Mouse (Mus musculus): ENCODE results near the gene 1700008O03Rik.
A peak's percentile ranks its signal among the peaks of the same experiment; 100 is the strongest.

1700008O03Rik gene

DNA sequence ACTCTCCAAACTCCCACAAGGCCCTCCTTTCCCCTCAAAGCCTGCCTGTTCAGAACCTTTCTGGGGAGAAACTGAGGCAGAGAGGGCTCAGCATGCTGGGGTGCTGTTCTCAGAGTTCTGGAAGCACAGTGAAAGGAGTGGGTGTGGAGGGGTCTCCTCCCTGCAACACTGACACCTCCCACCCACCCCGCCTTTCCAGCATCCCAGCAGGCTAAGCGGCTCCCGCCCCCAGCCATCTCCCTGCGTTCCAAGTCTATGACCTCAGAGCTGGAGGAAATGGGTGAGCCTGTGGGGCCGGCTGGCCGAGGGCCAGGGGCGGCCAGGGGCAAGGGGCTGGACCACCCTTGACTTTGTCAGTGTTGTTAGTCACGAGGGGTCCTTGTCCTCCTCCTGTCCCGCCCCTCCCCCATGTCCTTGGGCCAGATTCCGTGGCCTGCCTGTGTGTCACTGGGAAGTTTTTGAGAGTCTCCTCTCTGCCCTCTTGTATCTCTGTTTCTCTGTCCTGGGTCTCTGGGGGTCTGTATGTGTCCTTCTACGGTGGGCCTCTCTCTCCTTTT, 42.1 kb downstream of the 1700008O03Rik start:
- no peak for DNase-seq

DNA sequence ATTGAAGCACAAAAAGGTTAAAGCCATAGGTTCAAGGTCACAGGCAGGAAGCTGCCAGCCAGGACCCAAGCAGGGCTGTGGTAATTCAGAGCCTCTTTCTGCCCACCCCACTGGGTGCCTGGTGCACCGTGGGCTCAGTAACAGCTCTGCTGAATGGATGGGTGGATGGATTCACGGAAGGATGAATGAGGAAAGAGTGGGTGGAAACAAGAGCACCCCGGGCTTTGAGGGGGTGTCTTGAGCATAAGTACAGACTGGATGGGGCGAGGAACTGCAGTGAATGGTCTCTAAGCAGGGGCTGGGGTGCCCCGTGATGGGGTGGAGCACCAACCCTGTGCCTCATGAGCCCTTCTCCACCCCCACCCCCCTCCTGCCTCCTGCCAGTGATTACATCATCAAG, 43.9 kb downstream of the 1700008O03Rik start:
- DNase-seq: no peak

DNA sequence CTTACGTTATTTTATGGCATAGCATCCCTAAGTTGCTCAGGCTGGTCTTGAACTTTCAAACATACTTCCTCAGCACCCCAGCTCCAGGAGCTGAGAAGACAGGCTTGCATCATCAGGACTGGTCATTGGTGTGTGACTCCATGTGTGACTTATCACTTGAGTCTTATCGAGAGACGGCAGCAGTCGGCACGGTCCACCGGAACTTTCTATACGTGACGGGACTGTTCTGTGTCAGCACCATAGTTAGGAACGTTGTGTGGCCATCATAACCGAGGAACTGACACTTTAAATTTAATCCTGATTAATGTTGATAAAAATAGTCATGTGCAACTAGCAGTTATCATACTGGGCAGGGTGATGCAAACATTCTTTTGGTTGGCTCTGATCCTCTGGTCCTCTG, 44.5 kb downstream of the 1700008O03Rik start:
- DNase-seq: no peak

DNA sequence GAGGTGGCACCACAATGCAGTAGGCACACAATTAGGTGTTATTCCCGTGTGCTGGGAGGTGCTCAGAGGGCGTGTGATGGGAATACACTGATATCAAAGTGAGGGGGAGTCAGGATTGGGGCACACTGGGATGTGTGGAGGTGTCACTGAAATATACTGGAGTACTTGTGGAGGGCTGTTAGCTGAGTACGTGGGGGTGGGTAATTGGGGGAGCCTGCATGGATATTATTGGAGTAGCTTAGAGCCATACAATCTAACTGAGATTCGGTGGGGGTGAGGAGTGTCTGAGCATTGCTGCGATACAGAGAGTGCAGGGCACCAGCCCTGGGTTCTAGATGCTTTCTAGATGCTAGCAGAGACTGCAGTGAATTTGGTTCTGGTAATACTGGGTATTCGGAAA, 45.4 kb downstream of the 1700008O03Rik start:
- no peak for DNase-seq

DNA sequence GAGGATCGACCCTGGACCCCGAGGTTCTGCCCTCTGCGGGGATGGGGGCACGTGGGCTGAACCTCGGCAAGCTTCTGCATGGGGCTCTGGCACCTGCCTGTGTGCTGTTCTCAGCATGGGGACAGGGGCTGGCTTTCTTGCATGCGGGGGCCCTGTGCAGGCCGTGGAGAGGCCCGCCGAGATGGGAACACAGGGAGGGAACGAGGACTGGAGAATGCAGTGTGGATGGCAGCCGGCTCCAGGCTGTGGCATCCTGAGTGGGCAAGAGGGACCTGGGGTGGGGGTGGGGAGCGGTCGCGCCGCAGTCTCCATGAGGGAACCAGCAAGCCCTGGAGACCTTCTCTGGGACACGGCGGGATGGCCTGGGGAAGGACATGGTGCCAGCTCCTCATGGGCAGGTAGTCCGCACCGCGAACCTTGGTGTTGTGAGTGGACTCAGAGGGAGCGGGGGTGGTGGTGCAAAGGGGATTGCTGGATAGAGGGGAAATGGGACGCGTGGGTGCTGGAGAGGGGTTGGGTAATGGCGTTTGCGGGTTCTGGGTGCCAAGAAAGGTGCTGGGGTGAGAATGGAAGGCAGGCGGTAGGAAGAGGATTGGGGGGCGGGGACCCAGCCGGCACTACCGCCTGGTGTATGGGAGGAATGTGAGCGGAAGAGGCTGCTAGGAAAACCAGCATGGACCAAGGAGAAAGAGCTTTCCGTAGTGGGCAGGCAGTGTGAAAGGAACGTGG, 48.3 kb downstream of the 1700008O03Rik start:
- DNase-seq: no peak

DNA sequence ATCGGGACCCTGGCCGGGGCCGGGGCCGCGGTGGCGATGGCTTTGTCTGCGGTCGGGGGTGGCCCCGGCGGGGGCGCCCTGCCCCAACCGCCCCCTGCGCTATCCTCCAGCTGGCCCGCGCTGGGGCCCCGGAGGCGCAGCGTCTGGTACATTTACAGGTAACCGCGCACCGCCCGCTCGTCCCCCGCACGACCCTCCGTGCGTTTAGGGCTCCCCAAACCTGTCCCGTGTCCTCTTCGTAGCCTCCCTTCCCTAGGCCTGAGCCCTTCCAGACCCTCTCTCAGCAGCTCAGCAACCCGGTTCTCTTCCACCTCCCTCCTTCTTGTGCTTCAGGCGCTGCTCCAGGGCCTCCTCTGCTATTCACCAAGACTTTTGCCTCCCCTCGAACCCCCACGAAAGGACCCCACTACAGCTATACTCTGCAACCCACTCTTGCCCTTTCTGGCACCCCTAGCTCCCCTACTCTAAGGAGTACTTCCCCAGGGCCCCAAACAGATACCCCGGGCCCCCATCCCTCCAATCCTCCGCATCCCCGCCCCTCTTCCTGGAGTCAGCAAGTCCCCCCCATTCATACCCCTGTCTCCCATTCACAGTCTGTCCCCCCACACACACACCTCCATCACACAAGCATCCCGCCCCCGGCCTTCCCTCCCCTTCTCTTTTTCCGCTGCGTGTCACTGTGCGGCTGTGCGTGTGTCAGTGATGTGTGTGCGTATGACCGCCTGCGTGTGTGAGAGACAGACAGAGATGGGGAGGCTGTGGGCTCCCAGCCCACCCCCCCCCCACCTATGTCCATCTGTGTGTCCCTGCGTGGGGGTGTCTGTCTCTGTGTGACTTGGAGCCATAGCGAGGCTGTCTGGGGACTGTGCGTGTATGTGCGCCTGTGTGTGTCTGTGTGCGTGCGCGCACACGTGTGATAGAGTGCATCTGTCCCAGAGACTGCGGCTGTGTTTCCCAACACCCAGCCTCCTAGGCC, 49.3 kb downstream of the 1700008O03Rik start:
- DNase-seq: no peak

DNA sequence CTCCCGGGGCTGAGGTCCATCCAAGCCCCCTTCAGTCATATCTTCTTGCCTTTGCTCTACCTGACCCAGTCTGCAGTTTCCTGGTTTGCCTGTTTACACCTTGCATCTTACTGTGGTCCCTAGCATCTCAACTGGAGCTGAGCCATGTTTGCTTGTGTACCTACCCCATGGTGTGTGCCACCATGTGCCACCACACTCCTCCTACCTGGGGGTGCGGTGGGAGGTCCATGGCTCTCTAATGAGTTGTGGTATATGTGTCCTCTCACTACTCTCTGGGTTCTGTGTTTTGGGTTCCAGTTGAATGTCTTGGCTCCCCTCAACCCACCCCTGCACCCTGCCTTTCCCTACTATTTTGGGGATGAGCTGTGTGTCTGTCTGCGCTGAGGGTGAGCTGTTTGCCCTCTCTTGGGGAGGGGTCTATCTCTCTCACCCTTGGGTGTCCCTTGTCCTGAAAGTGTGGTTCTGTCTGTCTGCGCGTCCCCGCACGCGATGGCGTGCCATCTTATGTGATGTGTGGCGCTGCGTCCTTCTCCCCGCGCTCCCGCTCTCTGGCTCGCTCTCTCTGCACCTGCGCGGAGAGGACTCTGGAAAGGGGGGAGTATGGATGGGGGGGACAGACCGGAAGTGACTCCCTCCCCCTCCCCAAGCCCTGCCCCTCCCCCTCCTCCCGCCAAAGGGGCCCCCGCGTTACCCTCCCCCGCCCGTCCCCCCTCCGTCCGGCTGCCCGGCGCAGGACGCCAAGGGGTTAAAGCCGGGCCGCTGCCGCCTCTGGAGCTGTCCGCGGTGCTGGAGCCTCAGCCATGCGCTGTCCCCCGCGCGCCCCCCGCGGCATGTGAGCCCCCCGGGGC, 50.4 kb downstream of the 1700008O03Rik start:
- no peak for DNase-seq

DNA sequence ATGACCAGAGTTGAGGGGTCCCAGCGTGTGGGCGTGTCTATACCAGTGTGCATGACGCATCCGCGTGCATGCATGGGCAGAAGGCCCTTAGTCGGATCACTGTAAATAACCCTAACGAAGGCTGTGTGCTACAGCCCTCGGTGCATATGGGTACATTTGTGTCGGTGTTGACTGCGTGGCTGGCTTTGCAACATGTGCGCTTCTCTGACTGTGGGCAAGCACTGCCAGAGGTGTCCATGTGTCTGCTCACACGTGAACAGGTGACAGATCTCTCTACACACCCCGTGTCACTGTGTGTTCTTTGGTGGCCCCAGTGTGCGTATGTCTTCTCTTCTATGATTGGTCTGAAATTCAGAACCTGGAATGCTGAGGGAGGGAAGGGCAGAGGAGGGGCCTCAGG, 51.5 kb downstream of the 1700008O03Rik start:
- DNase-seq: no peak

DNA sequence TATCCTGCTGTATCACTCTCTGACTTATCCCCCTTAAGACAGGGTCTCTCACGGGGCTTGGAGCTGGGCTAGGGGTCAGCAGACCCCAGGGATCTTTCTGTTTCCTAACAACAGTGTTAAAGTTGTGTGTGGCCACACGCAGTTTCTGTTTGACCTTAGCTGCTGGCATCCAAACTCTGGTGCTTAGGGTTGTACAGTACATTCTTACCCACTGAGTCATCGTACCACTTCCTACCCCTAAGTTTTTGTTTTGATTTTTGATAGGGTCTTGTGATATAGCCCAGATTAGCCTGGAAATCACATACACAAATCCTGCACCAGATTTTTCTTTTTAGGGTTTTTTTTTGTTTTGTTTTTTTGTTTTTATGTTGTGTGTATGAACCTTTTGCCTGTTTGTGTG, 53.3 kb downstream of the 1700008O03Rik start:
- DNase-seq: no peak

DNA sequence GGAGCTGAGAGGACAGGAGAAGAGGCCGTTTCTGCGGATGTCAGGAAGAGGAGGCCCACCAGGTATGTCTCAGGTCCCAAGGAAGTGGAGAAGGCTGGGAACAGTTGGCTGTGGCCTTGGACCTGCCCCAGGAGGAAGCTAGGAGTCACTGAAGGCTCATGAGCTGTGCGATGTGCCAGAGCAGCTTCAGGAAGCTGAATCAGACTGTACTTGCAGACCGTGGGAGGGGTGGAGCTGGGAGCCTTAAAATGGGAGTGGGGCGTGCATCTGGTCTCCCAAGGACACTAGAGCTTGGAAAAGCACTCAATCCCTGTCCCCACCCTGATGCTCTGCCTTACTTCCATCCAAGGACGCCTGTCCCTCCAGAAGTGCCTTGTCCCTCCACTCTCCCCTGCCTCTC, 59.0 kb downstream of the 1700008O03Rik start:
- no peak for DNase-seq

DNA sequence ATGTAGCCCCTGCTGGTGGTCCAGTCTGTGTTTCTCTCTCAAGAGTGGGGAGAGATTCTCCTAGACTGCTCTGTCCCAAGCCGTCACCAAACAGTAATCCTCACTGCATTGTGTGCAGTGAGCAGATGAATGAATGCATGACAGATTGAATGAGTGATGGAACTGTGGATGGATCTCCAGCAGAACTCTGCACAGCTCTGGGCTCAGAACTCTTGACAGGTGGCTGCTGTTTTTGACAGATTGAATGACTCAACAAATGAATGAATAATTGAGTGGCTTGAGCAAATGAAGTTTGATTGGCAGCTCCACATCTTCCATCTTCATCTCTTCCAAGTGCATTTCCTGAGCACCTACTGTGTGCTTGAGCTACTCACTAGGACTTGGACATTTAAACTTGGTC, 63.3 kb downstream of the 1700008O03Rik start:
- no peak for DNase-seq

DNA sequence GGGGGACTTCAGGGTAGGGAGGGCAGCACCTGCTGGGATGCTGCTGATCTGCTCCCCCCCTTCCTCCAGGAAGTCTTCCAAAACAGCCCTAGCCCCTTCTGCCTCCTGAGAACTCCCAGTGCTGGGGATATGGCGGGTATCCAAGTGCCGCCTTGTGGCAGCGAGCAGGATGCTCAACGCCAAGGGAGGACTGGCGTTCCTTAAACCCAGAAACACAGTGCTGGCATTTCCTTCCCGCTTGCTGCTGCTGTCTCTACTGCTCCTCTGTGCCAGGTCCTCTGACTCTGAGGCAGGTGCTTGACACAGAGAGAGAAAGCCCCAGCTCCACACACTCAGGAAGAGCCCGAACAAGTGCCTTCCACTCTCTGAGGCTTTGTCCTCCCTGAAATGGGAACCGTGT, 64.7 kb downstream of the 1700008O03Rik start:
- no peak for DNase-seq

DNA sequence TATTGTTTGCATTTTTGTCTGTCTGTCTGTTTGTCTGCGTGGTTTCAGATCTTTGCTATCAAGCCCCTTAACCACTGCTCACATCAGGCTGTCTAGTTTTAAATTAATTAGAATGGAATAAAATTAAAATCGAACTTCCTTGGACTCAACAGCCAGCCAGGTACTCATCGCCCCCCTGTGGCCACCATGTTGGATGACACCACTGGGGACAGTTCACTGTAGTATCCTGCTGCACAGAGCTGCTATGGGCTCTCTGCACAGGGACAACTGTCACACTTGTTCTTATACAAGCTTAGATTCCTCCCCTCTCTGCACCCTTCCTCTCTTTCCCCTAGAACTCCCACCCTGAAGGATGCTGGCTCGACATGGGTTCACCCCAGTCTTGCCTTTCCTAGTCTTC, 67.7 kb downstream of the 1700008O03Rik start:
- DNase-seq: peak in 1 of 2 experiments; percentile 18

DNA sequence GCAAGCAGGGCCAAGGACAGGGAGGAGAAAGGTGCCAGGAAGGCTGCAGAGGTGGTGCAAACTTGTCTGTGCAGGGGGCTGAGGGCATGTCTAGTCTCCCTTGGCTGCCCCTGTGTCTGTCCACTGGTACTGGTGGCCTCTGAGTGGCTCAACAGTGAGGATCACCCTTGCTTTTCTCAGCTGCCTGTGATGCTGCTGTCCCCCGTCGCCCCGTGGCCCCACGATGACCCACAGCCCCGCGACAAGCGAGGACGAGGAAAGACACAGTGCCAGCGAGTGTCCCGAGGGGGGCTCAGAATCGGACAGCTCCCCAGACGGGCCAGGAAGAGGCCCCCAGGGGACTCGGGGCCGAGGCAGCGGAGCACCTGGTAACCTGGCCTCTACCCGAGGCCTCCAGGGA, 73.1 kb downstream of the 1700008O03Rik start:
- no peak for DNase-seq

DNA sequence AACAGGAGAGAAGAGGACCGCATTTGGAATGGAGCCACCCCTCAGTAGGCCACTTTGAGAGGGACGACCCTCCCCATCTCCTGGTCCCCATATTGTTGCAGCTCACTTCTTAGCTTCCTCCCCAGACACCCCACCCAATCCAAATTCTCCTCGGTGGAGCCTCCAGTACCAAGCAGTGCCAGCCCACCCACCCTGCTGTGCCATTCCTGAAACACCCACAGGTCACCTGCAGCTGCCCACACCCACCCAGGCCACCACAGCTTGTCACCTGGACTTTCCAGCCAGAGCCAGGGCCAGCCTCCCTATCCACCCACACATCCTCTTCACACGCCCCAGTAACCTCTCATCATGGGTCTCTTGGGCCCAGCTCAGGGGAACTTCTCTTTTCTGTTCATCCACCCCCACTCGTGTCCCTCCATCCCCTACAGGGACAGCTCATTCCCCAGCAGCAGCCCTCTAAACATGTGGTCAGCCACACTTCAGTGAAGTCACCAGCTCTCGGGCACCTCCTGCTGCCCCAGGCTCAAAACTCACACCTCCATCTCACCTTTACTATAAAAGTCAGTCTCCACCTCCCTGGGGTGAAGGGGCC, 73.8 kb downstream of the 1700008O03Rik start:
- DNase-seq: no peak

DNA sequence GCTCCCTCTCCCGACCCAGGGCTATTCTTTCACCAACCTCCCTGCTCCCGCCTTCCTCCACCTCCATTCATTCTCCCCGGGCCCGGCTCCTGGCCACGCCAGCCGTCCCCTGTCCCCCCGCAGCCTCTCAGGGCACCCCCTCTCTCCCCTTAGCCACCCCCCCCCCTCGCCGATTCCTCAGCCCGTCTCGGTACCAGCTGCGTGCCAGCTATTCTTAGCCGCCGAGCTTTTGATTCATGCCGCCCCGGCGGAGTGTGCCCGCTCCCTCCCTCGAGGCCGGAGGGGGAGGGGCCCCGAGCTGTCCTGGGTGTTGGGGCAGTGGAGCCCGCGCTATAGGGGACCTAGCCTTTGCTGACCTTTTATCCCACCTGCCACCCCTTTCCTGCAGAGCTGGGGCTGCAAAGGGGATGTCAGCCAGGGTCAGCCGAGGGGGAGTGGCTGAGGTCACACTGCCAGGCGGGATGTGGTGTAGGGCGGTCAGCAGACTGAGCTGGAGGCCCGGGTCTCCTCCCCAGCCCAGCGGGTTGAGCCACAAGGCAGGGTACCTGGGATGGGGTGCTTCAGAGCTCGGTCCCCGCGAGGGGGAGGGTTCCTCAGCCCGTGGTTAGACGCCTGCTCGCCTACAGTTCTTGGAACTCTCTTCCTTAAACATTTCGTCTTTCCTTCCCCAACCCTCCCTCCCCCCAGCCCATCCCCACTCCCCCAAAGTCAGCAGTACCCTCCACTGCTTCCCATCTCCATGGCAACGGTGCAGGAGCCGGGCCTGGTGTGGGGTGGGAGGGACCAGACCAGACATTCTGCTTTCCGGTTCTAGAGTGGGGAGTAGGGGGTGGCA, 74.5 kb downstream of the 1700008O03Rik start:
- DNase-seq: no peak

DNA sequence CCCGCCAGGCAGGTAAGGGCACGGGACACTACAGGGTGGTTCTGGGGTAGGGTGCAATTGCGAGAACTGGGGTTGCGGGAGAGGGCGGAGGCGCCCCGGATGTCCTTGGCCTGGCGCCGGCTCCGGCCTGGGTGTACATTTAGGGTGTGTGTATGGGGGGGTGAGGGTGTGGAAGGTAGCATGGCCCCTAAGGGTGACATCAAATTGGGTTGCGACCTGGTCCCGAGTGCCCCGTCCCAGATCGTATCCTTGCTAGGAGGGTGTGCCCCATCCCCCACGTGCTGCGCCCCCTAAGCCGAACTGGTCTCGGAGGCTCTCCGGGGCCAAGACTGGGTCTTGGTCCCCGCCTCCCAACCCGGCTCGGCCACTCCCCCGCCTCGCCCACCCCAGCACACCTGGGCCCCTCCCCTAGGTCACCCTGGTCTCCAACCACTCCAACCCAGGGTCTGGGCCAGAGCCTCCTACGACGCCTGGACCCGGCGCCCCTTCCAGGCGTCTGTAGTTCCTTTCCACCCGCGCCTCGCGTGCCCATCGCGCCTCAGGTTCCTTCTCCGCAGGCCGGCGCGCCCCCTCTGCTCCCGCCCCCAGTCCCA, 75.2 kb downstream of the 1700008O03Rik start:
- DNase-seq: no peak
